Mouse (Mus musculus) cerebellum, postnatal 14 days (tissue): ENCODE measurements around the gene Bicra.

ENCODE experiments used
- DNase-seq, 2 experiments: peaks; one replicate each; pipeline ENCODE4 v3.0.0; 2021; ENCODE audit warnings: mixed read lengths in 2 of 2

Bicra gene

DNA sequence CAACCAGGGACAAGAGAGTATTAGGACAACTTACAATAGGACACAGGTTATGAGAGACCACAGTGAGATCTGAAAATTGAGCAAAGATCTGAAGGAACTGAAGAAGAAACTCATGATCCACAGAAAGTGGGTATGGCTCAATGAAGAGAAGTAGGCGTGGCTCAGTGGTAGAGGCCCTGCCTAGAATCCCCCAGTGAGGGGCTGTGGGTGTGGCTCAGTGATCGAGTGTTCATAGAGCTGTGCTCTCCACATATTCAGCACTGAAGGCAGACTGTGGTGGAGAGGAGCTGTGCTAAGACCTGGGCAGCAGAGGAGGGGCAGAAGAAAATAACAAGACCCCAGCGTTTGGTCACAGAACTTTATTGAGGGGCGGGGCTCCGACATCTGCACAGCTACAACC, 110.2 kb downstream of the Bicra start:
- no peak for DNase-seq

DNA sequence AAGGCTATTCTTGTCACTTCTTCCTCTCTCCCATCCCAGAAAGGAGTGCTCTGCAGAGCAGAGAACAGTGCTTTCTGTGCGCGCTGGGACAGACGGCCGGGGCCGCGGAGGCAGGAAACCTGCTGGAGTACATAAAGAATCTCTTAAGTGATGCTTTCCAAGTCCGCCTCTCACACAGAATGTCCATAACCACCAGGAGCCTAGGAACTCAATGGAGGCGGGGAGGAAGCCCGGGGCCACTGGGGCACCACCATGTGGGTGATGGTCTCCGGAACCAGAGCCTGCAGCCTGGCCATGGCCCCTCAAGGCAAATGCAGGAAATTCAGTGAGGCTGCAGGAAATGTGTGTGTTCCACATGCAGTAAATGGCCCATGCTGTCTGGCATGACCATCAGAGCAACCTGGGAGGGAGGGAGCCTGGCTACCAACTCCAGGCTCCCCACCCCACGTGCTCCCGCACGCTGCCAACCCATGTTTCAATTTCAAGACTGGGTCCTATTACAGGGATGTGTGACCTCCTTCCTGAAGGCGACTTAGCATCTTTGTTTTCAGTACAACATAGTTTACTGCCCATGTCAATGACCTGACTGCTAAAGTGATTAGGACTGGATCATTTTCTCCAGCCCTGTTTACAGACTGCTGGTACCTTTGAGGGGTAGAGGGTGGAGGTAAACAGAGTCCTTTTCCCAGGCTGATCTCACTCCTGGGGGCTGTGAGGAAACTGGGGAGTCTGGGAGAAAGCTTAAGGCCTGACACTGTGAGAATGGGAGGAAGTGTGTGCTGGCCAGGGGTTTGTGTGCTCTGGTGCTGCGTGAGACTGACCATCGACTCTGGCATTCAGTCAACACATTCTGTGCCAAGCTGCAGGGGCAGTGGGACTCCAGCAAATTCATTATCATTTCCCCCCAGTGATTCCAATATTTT, 114.0 kb downstream of the Bicra start:
- no peak for DNase-seq

DNA sequence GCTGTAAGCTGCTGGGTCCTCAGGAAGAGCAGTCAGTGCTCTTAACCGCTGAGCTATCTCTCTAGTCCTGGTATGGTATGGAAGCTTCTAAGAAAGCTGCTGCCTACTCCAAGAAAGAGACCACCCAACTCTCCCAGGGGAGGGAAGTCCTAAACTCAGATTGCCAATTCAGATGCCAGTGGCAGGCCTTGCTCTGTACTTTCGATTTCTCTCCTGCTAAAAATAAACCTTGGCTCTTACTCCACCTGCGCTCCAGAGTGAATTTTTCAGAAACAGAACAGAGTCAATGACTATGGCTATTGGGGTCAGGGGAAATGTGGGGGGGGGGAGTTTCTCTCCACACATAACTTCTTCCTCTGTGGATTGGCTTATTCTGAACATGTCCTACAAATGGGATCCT, 116.1 kb downstream of the Bicra start:
- DNase-seq, result no peak

DNA sequence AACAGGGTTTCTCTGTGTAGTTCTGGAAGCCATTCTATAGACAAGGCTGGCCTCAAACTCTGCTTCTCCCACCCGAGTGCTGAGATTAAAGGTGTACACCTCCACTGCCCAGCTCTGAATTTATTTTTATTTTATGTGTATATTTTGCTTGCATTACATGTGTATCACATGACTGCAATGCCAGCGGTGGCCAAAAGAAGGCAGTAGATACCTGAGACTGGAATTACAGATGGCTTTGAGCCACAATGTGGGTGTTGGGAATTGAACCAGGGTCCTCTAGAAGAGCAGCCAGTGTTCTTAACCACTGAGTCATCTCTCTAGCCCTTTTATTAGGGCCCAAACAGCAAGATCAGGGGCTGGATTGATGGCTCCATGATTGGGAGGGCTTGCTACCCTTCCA, 117.2 kb downstream of the Bicra start:
- DNase-seq, result no peak

DNA sequence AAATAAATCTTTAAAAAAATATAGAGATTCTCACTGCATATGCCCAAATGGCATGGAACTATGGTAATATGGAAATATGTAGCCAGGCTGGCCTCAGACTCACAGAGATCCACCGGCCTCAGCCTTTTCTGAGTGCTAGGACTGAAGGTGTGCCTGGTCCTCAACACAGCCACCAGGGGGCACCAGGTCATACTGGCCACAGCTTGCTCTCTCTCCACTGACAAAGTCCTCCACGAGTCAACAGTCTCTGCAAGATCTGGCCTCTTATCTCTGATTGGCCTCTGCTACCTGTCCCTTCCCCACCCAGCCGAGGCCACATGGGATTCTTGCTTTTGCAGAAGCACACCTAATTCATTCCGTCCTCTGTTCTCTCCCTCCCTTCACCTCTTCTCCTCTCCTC, 117.8 kb downstream of the Bicra start:
- DNase-seq, result peak; percentile 57 to 75

DNA sequence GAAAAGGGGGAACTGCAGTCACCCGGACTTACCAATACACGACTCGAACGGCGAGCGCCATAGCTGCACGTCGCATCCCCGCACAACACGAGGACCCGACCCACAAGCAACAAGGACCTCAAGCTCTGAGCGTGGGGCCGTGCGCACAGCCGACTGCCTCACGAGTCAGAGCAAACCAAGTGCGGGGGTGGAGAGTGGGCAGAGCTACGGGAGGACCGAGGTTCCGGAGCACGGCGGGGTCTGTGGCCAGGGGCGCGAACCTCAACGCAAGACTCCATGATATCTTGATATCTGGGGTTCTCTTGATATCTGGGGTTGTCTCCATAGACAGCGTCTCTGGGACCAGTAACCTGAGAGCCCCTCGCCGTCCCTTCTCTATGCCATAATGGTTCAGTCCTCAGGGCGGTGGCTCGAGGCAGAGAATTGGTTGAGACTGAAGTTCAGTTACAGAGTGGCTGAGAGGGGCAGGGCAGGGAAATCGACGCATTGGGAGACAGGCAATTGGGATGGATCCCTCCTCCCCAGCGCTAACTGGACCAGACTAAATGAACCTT, 125.4 kb downstream of the Bicra start, which contains the start of gene Selenow:
Gene Selenow (minus strand): TSS at position 183 of the 554 bp plus-strand sequence.
- DNase-seq, result peak; percentile 95 to 96

DNA sequence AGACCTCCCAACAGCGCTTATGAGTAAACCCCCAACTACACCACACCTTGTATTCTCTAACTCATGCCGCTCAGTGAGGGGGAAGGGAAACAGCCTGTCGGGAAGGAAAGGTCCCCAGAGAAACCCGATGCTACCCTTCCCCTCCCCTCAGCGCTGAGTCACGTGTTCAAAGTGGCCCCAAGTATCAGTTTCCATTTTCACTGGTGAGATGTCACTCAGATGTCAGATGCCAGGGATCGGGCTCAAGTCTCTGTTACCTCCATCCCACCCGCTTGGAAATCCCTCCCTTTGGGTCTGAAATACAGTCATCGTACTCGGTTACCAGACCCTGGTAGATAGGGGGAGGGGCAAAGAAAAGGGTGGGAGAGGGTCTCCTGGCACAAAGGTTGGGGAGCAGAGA, 125.9 kb downstream of the Bicra start:
- no peak for DNase-seq
